Mouse (Mus musculus) E14TG2a.4 (cell line): ENCODE results near the gene Gjc1.

Experiments
- CTCF ChIP-seq: conservative IDR thresholded peaks from 2 replicates; pipeline ENCODE4 v1.5.1; 2014; ENCODE audit warnings: low read length
- NANOG ChIP-seq: IDR thresholded peaks from 2 replicates; pipeline ENCODE4 v1.6.1; 2014; ENCODE audit warnings: borderline replicate concordance, low read length, mixed read lengths
- POU5F1 ChIP-seq: IDR thresholded peaks from 2 replicates; pipeline ENCODE4 v1.6.1; 2014; ENCODE audit warnings: low read length, borderline replicate concordance

- TF ChIP-seq CTCF = no peak
- TF ChIP-seq NANOG = no peak
- TF ChIP-seq POU5F1 = no peak
These were observed 10.8 kb upstream of the Gjc1 start for GRCm38 (mm10) chr11:102830276-102830675.
